Mouse (Mus musculus): Measurements from ENCODE around the gene Atpaf2.

DNA sequence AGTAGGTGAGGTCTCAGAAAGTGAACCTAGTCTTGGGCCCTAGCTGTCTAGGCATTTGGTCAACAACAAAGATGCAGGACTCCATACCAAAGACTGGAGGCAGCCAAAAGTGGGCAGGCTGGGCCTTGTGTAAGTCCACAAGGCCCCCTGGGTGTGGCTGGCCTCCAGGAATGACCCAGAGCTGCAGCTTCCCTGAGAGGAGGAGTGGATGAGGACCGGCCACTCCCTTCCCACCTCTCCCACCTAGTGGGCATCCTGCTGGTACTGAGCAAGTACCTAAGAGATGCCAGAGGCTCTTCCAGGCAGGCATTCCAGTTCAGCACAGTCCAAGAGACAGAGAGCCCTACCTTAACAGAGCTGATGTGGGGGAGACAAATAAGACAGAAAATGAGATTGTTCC lies 58.3 kb downstream of the Atpaf2 start:
- TF ChIP-seq CTCF (IDR thresholded peaks at IDR 0.05; ENCODE audit: low read depth) (no peak), EP300 (optimal IDR thresholded peaks at IDR 0.05) (no peak)
